Mouse (Mus musculus) T-helper 17 cell (primary cell): Measurements from ENCODE around the gene Tubgcp3.
"Not testable (repeated sequence)": the region's sequence is repeated elsewhere in the genome, so short reads cannot be mapped to it uniquely, and the experiment has no call there.

Experiments used
- in situ Hi-C, 2 experiments: fragments of 300-600 bp; cut with MboI, MseI; formaldehyde crosslinking; loops; 1 replicate in 1 of 2; 2 replicates in 1 of 2; pipeline ENCODE4 v1.15.1; 2025; ENCODE audit warnings: high pct_unique_total_duplicates in 2 of 2

Gene Tubgcp3

DNA sequence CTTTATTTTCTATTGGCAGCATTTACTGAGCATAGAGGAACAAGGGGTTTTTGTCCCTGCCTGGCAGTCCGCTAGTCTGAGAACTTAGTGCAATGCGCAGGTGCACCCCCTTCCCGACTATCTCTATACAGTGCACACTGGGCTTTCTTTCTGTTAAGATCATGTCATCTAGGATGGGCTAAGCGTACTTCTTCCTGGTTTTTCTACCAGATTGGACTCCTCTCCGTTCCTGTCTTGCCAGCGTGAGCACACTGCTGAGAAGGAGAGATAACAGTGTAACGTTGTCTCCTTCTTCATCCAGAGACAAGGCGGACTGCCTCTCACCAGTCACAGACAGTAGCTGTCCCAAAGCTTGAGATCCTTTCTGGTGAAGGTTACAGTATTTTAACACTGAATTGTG, 27.7 kb downstream of the Tubgcp3 start:
- in situ Hi-C loops = no loop called here

DNA sequence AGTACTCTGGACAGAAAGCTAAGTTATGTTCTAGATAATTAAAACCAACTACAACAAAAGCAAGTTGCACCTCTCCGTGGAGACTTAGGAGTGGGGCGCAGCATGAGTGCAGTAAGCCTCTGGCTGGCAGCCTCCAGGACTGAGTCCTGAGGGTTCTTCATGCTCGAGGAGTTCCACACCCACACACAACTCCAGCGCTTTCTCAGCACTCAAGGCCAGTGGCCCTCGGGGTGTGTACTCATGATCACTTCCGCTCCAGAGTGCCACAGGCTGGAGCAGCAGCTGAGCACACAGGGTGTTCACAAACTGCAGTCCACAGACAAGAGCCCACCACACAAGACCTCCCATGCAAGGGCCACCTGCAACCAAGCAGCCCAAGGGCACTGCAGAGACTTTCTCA, 30.5 kb downstream of the Tubgcp3 start:
- in situ Hi-C loops = no loop called here

GRCm38 (mm10) chr8:12638446-12638845, 33.6 kb downstream of the Tubgcp3 start:
- in situ Hi-C loops = loop anchor here in 1 of 2 experiments (10.0 kb wide), 2 partner anchors 446 to 1736 kb away; no protein-coding TSS in a partner anchor

GRCm38 (mm10) chr8:12635366-12635765, 36.7 kb downstream of the Tubgcp3 start:
- in situ Hi-C loops = loop anchor here in 1 of 2 experiments (10.0 kb wide), 2 partner anchors 449 to 1739 kb away; no protein-coding TSS in a partner anchor

GRCm38 (mm10) chr8:12629079-12629478, 43.0 kb downstream of the Tubgcp3 start:
- in situ Hi-C loops = no loop called here

- in situ Hi-C loops = no loop called here
These were observed 46.2 kb downstream of the Tubgcp3 start for GRCm38 (mm10) chr8:12625890-12626289.

DNA sequence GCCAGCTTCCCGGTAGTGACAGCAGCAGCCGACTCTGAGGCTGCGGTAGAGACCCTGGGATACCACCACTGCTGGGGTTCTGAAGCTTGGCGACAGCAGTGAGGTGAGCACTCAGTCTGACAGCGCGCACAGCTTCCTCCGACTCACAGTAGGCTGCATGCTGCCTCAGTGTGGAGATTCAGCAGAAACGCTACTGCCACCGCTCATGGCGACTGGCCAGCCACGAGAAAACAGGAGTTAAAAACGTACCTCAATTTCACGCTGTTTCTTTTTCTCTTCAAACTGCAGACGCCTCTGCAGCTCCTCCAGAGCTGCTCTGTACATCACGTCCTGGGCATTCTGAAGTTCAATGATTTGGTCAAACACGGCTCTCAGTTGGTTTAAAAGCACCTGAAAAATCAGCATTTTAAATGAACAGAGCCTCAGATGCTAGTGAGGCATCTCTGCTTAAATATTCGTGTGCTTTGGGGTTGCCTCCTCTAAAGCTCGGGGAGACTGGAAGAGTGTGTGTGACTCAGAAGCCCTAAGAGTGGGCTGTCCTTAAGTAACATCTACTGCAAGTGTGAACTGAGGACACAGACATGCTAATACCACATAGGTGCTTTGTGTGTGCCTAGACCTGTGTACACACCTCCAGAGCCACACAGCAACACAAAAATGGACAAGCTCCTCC, 50.4 kb downstream of the Tubgcp3 start:
- in situ Hi-C loops = no loop called here

GRCm38 (mm10) chr8:12617369-12617768, 54.7 kb downstream of the Tubgcp3 start:
- in situ Hi-C loops = not testable (repeated sequence)

DNA sequence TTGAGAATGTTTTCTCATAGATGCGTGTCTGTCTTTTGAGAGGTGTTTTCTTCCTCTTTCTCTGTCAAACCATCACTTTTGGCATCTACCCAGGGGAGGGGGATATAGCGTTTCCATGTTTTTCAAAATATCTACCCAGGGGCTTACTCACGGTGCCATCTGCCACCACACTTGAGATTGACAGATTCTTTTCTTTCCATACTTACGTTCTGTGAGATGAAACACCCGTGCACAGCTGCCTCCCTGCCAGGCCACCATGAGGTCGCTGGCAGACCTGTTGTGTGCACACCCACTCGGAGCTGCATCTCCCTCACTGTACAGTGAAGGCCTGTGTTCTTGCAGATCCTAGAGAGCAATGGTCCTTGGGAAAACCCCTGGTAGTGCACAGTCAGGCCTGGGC, 58.8 kb downstream of the Tubgcp3 start:
- in situ Hi-C loops = no loop called here

DNA sequence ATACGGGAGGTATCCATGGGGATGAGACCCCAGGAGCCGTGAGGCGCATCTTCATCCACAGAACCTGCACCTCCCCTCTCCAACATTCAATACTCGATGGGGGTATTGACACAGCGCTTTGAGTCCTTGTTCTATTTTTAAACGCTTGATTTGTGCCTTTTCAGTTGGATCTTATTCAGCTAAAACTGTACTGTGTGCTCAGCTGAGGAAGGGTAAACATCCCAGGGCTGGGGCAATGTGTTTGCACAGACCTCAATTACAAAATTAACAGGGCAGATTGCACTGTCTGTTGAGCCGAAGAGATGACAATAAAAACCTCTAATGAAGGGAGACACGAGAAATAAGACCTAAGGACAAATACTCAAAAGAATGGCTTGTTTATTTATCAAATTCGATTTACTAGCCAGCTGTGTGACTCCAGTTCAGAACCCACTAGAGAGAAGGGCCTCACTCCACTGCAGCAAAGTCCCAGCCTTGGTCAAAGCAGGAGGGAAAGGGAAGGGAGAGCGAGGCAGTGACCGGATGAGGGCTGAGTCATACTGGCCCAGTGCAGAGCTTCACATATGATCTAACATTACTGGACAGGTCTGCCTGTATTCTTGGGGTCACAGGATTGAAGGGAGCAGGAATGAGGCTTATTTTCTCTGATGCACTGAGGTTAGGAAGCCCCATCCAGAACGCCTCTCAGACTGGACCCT, 62.1 kb downstream of the Tubgcp3 start:
- in situ Hi-C loops = loop anchor here in 1 of 2 experiments (5.0 to 10.0 kb wide), 2 partner anchors 62 to 645 kb away; partner anchors contain the start of gene Tubgcp3

- in situ Hi-C loops = loop anchor here in 1 of 2 experiments (5.0 to 10.0 kb wide), 2 partner anchors 63 to 644 kb away; partner anchors contain the start of gene Tubgcp3
These were observed 63.2 kb downstream of the Tubgcp3 start for GRCm38 (mm10) chr8:12608810-12609209.

DNA sequence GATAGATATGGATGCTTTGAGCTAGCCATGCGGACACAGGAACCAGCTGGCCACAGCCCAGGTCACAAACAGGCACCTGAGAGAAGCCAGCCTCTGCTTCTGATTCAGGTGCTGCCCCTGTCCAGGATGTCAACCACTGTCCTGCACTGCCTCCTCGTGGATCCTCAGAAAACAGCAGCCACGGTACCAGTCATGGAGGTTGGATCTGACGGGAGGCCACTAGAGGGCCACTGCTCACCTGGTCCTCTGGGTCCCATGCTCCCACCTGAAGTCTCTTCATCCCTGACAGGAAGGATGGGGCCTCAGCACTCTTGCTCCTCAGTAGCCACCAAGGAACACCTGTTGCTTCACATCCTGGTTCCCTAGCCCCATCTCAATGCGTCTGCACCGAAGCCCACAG, 64.8 kb downstream of the Tubgcp3 start:
- in situ Hi-C loops = loop anchor here in 1 of 2 experiments (5.0 to 10.0 kb wide), 2 partner anchors 65 to 642 kb away; partner anchors contain the start of gene Tubgcp3

DNA sequence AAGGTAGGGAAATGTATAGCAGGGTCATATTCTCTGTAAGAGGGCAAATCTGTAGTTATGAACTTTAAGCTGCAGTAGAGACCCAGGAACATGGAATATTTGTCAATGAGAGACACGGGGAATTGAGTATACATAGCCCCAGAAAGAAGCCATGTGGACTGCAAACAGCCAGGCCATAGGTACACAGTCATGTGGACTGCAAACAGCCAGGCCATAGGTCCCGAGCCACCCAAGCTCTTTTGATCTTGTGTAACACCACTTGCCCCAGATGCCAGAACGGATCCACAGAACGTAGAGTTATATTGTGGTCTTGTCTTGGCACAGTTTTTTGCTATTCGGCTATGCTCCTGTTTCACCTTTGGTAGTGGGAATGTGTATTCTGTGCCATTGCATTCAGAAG, 88.3 kb downstream of the Tubgcp3 start:
- in situ Hi-C loops = loop anchor here (10.0 to 25.0 kb wide), 3 partner anchors 919 to 1196 kb away; no protein-coding TSS in a partner anchor

DNA sequence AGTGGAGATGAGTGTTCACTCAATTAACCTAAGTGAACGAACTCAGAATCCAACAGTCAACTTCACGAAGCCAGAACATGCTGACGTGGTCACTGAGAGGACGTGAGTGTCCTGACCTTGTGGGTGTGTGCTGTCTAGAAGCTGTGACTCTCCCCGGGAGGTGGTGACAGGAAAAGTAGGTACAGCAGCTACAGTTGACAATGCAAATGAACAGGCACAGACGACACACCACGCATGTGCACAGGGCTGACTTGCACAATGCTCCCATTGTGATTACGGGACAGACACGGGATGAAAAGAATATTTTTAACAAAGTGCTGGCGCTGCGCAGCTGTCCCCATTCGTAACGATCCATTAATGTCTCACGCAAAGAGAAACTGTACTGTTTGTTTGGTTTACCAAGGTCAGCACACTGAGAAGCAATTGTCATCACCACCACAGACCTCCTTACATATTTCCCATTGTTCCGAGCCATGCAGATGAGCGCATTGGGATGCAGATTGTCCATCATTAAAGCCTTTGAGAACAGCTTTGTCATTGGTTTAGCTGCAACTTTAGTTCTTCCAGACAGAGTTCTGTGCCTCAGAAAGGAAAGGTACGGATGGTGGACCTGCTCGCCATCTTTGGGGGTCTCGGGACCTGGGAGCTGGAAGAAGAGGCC, 92.6 kb downstream of the Tubgcp3 start:
- in situ Hi-C loops = loop anchor here in 1 of 2 experiments (25.0 kb wide), 1 partner anchor 1192 kb away; no protein-coding TSS in a partner anchor

DNA sequence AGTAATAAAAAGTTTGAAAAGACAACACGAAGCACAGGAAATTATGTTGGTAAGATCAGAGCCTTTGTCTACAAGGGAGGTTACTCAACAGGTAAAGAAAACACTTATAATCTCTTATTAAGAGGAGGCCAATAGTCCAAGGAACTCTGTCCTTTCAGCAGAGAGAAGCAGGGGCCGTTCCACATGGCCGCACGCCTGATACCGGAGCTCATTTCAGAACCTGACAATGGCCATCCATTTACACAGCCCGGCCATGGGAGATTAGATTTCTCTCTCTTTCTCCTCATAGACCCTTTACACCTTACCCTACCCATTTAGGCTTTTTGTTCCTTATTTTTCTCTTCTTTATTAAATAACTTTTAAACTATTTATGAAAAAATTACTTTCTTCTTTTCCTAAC, 95.3 kb downstream of the Tubgcp3 start:
- in situ Hi-C loops = loop anchor here in 1 of 2 experiments (25.0 kb wide), 1 partner anchor 1189 kb away; no protein-coding TSS in a partner anchor

DNA sequence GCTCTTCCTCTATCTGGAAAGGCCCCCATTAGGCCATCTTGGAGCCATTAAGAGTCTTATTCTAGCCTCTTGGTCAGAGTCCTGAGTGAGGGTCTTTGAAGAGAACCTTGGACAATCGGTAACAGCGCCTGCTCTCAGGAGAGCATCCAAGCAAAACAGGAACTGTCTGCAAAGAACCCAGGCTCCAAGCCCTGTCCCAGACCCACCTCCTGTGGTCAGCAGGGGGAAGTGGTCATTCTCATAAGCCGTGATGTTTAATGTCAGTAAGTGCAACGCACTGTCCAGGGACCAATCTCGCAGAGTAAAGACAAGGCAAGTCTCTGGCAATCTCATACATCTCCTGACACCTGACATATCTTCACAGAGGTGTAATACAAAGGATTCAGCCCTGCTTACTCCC, 96.0 kb downstream of the Tubgcp3 start:
- in situ Hi-C loops = loop anchor here in 1 of 2 experiments (25.0 kb wide), 1 partner anchor 1189 kb away; no protein-coding TSS in a partner anchor

DNA sequence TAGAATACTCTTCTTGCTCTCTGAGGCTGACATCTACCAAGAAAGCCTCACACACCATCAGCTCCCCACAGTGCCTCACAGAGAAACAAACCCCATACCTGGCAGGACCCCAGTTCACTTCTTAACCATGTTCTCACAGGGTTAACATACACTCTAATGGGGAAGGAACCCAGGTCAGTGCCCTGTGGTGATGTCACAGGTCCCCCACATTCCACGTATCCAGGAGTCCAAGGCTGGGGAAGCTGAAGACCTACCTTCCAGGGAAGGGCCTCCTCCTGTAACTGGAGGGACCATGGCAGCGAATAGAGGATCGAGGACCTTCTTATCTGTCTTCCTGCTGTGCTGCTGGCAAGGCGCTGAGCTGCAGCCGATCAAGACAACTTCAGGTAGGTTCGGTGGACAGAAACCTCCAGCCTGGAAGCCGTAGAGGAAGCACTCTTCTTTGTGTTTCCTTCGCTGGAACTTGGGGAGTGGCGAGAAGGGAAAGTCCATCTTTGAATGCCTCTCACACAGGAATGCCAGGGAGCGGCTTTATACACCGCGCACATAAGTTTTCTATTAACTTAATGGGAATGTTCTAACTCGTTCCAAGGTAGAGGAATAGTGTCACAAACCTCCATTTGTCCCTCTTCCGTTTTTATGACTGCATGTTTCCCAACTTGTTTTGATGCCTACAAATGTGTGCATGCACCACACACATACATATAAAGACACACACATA, 99.1 kb downstream of the Tubgcp3 start, which contains the start of gene Spaca7:
Spaca7 (plus strand) TSS at position 216 of the 721 bp plus-strand sequence.
- in situ Hi-C loops = loop anchor here (25.0 kb wide), 1 partner anchor 586 kb away; no protein-coding TSS in a partner anchor

DNA sequence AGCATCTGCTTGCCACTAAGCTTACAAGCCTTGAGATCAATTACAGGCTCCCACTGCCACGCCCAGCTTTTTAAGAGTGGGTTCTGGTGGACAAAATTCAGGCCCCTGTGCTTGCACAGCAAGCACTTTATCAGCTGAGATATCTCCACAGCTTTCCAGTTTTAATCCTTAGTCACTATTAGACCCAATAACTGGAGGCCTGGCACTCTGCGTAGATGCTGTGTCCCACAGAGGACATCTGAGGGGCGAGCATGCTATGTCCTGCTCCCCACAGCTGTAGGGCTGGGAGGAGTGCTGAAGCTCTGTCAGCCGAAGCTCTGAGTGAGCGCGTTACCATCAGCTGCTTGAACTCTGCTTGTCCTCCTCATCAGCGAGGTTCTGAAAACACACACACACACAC, 105.5 kb downstream of the Tubgcp3 start:
- in situ Hi-C loops = loop anchor here (25.0 kb wide), 1 partner anchor 579 kb away; no protein-coding TSS in a partner anchor

GRCm38 (mm10) chr8:12565488-12565887, 106.6 kb downstream of the Tubgcp3 start:
- in situ Hi-C loops = loop anchor here (25.0 kb wide), 1 partner anchor 578 kb away; no protein-coding TSS in a partner anchor

- in situ Hi-C loops = loop anchor here (25.0 kb wide), 1 partner anchor 577 kb away; no protein-coding TSS in a partner anchor
These were observed 107.7 kb downstream of the Tubgcp3 start for GRCm38 (mm10) chr8:12564307-12564706.
